Comparison of ENCODE assay signal across 13 mouse cellular contexts in genomic region chr8:125355059-125355509, GRCm38 (mm10).
DNase-seq lines count a peak whose midpoint lies in the region; ATAC-seq lines count a peak whose summit lies in the region.
"Had no signal": no experiment of that assay in that cellular context is flagged by ENCODE, and none has a peak within 500 bp of the region (broad histone marks: within the 10 kb centered on the region; RNA-seq: fewer than 3 reads in every experiment).

No protein-coding gene starts in this region.

- WGBS in forebrain, embryonic 14.5 days = 45% methylated on average over 7 of the region's 7 CpGs
- WGBS in forebrain, embryonic 13.5 days = 57% methylated on average over 7 of the region's 7 CpGs
- WGBS in midbrain, embryonic 10.5 days = 63% methylated on average over 7 of the region's 7 CpGs
- 31% methylated on average over 7 of the region's 7 CpGs for WGBS in midbrain, embryonic 14.5 days
- WGBS in hindbrain, embryonic 12.5 days = 63% methylated on average over 7 of the region's 7 CpGs
- 27% methylated on average over 7 of the region's 7 CpGs for WGBS in midbrain, embryonic 15.5 days

- no peak overlapping the region for H3K27ac ChIP-seq in forebrain, embryonic 14.5 days (ENCODE audit: low read depth, low read length)
- H3K27ac ChIP-seq in forebrain, embryonic 13.5 days = no peak overlapping the region
- H3K27ac ChIP-seq in midbrain, embryonic 10.5 days (replicated peaks) = peak overlapping the region; percentile 55
- H3K27ac ChIP-seq in midbrain, embryonic 14.5 days (replicated peaks; ENCODE audit: low read depth, low read length) = no peak overlapping the region
- peak overlapping the region; percentile 31; the same call in 1 of the 2 replicates for H3K27ac ChIP-seq in hindbrain, embryonic 12.5 days
- H3K27ac ChIP-seq in midbrain, embryonic 15.5 days = peak overlapping the region; percentile 10; the same call in 1 of the 2 replicates

- peaks cover 4% of the 10 kb centered on the region; the same call in 1 of the 2 replicates for H3K4me1 ChIP-seq in forebrain, embryonic 14.5 days (ENCODE audit: control insufficient read depth, insufficient read depth, low read length)
- peaks cover 14% of the 10 kb centered on the region for H3K4me1 ChIP-seq in forebrain, embryonic 13.5 days
- peaks cover 52% of the 10 kb centered on the region for H3K4me1 ChIP-seq in midbrain, embryonic 10.5 days
- H3K4me1 ChIP-seq in midbrain, embryonic 14.5 days (ENCODE audit: control insufficient read depth, insufficient read depth, low read length) = peaks cover 19% of the 10 kb centered on the region
- H3K4me1 ChIP-seq in hindbrain, embryonic 12.5 days = peaks cover 19% of the 10 kb centered on the region
- peaks cover 17% of the 10 kb centered on the region for H3K4me1 ChIP-seq in midbrain, embryonic 15.5 days

- H3K9me3 ChIP-seq in forebrain, embryonic 14.5 days (replicated peaks; ENCODE audit: control insufficient read depth, low read length) = no peaks in the 10 kb centered on the region
- H3K9me3 ChIP-seq in forebrain, embryonic 13.5 days (replicated peaks) = peaks cover 6% of the 10 kb centered on the region
- H3K9me3 ChIP-seq in midbrain, embryonic 10.5 days (replicated peaks) = peaks cover 5% of the 10 kb centered on the region; the same call in 1 of the 2 replicates
- H3K9me3 ChIP-seq in midbrain, embryonic 14.5 days (ENCODE audit: control insufficient read depth, low read length) = peaks cover 6% of the 10 kb centered on the region; the same call in 1 of the 2 replicates
- H3K9me3 ChIP-seq in hindbrain, embryonic 12.5 days (replicated peaks) = peaks cover 7% of the 10 kb centered on the region
- H3K9me3 ChIP-seq in midbrain, embryonic 15.5 days = no peaks in the 10 kb centered on the region

- H3K36me3 ChIP-seq in forebrain, embryonic 14.5 days (ENCODE audit: control insufficient read depth, insufficient read depth, low read length) = no peaks in the 10 kb centered on the region
- H3K36me3 ChIP-seq in forebrain, embryonic 13.5 days (ENCODE audit: poor library complexity, severe bottlenecking) = no peaks in the 10 kb centered on the region
- no peaks in the 10 kb centered on the region for H3K36me3 ChIP-seq in midbrain, embryonic 10.5 days
- no peaks in the 10 kb centered on the region for H3K36me3 ChIP-seq in midbrain, embryonic 14.5 days (ENCODE audit: control insufficient read depth, insufficient read depth, low read length)
- no peaks in the 10 kb centered on the region for H3K36me3 ChIP-seq in hindbrain, embryonic 12.5 days
- no peaks in the 10 kb centered on the region for H3K36me3 ChIP-seq in midbrain, embryonic 15.5 days (replicated peaks)

- H3K4me3 ChIP-seq in forebrain, embryonic 14.5 days (ENCODE audit: low read depth, low read length) = no peak overlapping the region
- H3K4me3 ChIP-seq in forebrain, embryonic 13.5 days = no peak overlapping the region
- H3K4me3 ChIP-seq in midbrain, embryonic 10.5 days = no peak overlapping the region
- no peak overlapping the region for H3K4me3 ChIP-seq in midbrain, embryonic 14.5 days (replicated peaks; ENCODE audit: low read depth, low read length)
- no peak overlapping the region for H3K4me3 ChIP-seq in hindbrain, embryonic 12.5 days
- H3K4me3 ChIP-seq in midbrain, embryonic 15.5 days = no peak overlapping the region

- peak overlapping the region; percentile 13; the same call in 1 of the 2 replicates for H3K9ac ChIP-seq in forebrain, embryonic 14.5 days (ENCODE audit: low read length)
- no peak overlapping the region for H3K9ac ChIP-seq in forebrain, embryonic 13.5 days
- H3K9ac ChIP-seq in midbrain, embryonic 14.5 days (replicated peaks; ENCODE audit: low read length) = no peak overlapping the region
- H3K9ac ChIP-seq in hindbrain, embryonic 12.5 days = no peak overlapping the region
- no peak overlapping the region for H3K9ac ChIP-seq in midbrain, embryonic 15.5 days

- H3K27me3 ChIP-seq in forebrain, embryonic 14.5 days (replicated peaks; ENCODE audit: control insufficient read depth, insufficient read depth, low read length) = no peaks in the 10 kb centered on the region
- no peaks in the 10 kb centered on the region for H3K27me3 ChIP-seq in forebrain, embryonic 13.5 days
- peaks cover 14% of the 10 kb centered on the region for H3K27me3 ChIP-seq in midbrain, embryonic 10.5 days (ENCODE audit: low read depth, poor library complexity, severe bottlenecking)
- peaks cover 12% of the 10 kb centered on the region for H3K27me3 ChIP-seq in midbrain, embryonic 14.5 days (ENCODE audit: control insufficient read depth, insufficient read depth, low read length)
- peaks cover 24% of the 10 kb centered on the region for H3K27me3 ChIP-seq in hindbrain, embryonic 12.5 days
- peaks cover 15% of the 10 kb centered on the region for H3K27me3 ChIP-seq in midbrain, embryonic 15.5 days (replicated peaks)

- no peak for DNase-seq in forebrain, embryonic 14.5 days (ENCODE audit: low spot score)
- DNase-seq in midbrain, embryonic 10.5 days (ENCODE audit: low spot score) = no peak
- no peak for DNase-seq in midbrain, embryonic 14.5 days
- no peak for DNase-seq in kidney, postnatal 14 days
- no peak for DNase-seq in spleen, postnatal 10 days (ENCODE audit: low spot score in 2 of 2)
- DNase-seq: B cell, adult 2 months; kidney, postnatal 36 days; lung, adult 18-20 months; thymus, adult 2 months had no signal

- no peak overlapping the region for H3K4me2 ChIP-seq in forebrain, embryonic 14.5 days (ENCODE audit: low read length)
- no peak overlapping the region for H3K4me2 ChIP-seq in forebrain, embryonic 13.5 days
- H3K4me2 ChIP-seq in midbrain, embryonic 14.5 days (ENCODE audit: low read length) = no peak overlapping the region
- no peak overlapping the region for H3K4me2 ChIP-seq in hindbrain, embryonic 12.5 days (replicated peaks)
- H3K4me2 ChIP-seq in midbrain, embryonic 15.5 days = no peak overlapping the region

- ATAC-seq in forebrain, embryonic 14.5 days = no peak
- no peak for ATAC-seq in forebrain, embryonic 13.5 days
- no peak for ATAC-seq in midbrain, embryonic 14.5 days (ENCODE audit: low FRiP score, low TSS enrichment)
- 0 out of 2 replicates have a peak, but pooled peaks have one; percentile 13 for ATAC-seq in hindbrain, embryonic 12.5 days (ENCODE audit: low FRiP score)
- no peak for ATAC-seq in midbrain, embryonic 15.5 days (replicated peaks)
- ATAC-seq: inflammation-experienced regulatory T-cells, adult 6 months had no signal

Comparison
In these comparisons a context has a peak if more than half of its experiments do, and no peak if none do; other contexts are left out.
1. H3K27ac ChIP-seq: peak in midbrain, embryonic 10.5 days (single experiment), hindbrain, embryonic 12.5 days (single experiment) and midbrain, embryonic 15.5 days (single experiment); none in forebrain, embryonic 14.5 days (single experiment), forebrain, embryonic 13.5 days (single experiment) and midbrain, embryonic 14.5 days (single experiment).